ENCODE assay signal across 9 mouse cellular contexts in the genomic region with DNA sequence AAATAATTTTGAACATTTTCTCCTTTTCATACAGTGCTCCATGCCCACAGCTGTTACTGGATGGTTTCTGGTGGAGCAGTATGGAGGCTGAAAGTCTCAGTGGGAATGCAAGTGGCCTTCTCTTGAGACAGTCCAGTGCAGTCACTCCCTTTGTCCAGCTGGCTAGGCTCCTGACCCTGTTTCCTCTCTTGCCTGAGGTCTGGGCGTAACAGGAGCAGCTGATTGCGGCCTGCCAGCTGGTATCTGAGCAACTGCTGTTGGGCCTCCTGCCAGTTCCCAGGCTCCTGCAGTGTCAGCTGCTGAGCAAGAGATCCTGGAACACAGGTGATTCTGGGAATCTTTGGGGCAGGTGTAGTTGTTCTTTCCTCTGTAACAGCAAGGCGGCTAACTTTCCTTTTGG.
A peak's percentile ranks its signal among the peaks of the same experiment; 100 is the strongest.
DNase-seq lines count a peak whose midpoint lies in the region; ATAC-seq and TF ChIP-seq lines count a peak whose summit lies in the region.
"Had no signal": no experiment of that assay in that cellular context is flagged by ENCODE, and none has a peak within 500 bp of the region (broad histone marks: within the 10 kb centered on the region; RNA-seq: fewer than 3 reads in every experiment).

No protein-coding gene starts in this region.

- DNase-seq in lung, postnatal 14 days, result peak; percentile 1
- DNase-seq in lung, postnatal 0 days (ENCODE audit: low spot score), result no peak
- DNase-seq in cerebellum, postnatal 10 days, result peak; percentile 51 to 66
- peak; percentile 67 for DNase-seq in gastrocnemius, postnatal 25 days
- DNase-seq in kidney, postnatal 10 days, result peak; percentile 31
- DNase-seq in B cell, adult 2 months, result no peak
- DNase-seq in urinary bladder, postnatal 25 days (ENCODE audit: low spot score), result no peak
- DNase-seq: lung, embryonic 14.5 days had no signal

- H3K9ac ChIP-seq in lung, postnatal 0 days (replicated peaks; ENCODE audit: low read depth), result no peak overlapping the region
- no peak overlapping the region for H3K9ac ChIP-seq in stomach, embryonic 15.5 days
- H3K9ac ChIP-seq: lung, embryonic 14.5 days had no signal

- no peak overlapping the region for H3K27ac ChIP-seq in lung, postnatal 0 days (ENCODE audit: low read length)
- H3K27ac ChIP-seq in stomach, embryonic 15.5 days, result no peak overlapping the region

- no peak overlapping the region for H3K4me2 ChIP-seq in lung, postnatal 0 days (replicated peaks; ENCODE audit: low read depth, low read length)
- no peak overlapping the region for H3K4me2 ChIP-seq in stomach, embryonic 15.5 days
- H3K4me2 ChIP-seq: lung, embryonic 14.5 days had no signal

- H3K27me3 ChIP-seq in lung, postnatal 0 days (replicated peaks; ENCODE audit: insufficient read depth, low read length), result no peaks in the 10 kb centered on the region
- H3K27me3 ChIP-seq in stomach, embryonic 15.5 days (replicated peaks), result no peaks in the 10 kb centered on the region

- no peak overlapping the region for H3K4me3 ChIP-seq in lung, postnatal 0 days (ENCODE audit: low read depth, low read length)
- H3K4me3 ChIP-seq in stomach, embryonic 15.5 days (replicated peaks), result no peak overlapping the region

- H3K4me1 ChIP-seq in lung, postnatal 0 days (ENCODE audit: insufficient read depth, low read depth, low read length), result no peaks in the 10 kb centered on the region
- H3K4me1 ChIP-seq in stomach, embryonic 15.5 days, result no peaks in the 10 kb centered on the region

- no peak for ATAC-seq in lung, postnatal 0 days
- ATAC-seq in stomach, embryonic 15.5 days (ENCODE audit: insufficient read depth, low FRiP score, low read depth), result peak; percentile 79

- no peaks in the 10 kb centered on the region for H3K9me3 ChIP-seq in lung, postnatal 0 days (ENCODE audit: low read length)
- no peaks in the 10 kb centered on the region for H3K9me3 ChIP-seq in stomach, embryonic 15.5 days

- H3K36me3 ChIP-seq in lung, postnatal 0 days (ENCODE audit: insufficient read depth, low read length), result no peaks in the 10 kb centered on the region
- H3K36me3 ChIP-seq in stomach, embryonic 15.5 days, result no peaks in the 10 kb centered on the region

- no peak for TF ChIP-seq CTCF in lung, postnatal 0 days (IDR thresholded peaks at IDR 0.05)

- TF ChIP-seq EP300 in lung, postnatal 0 days (IDR thresholded peaks at IDR 0.05), result no peak

- WGBS in lung, postnatal 0 days, result 68% methylated on average over 3 of the region's 3 CpGs
- WGBS in stomach, embryonic 15.5 days, result 72% methylated on average over 3 of the region's 3 CpGs

Comparison
In these comparisons a context has a peak if more than half of its experiments do, and no peak if none do; other contexts are left out.
1. DNase-seq: peak in lung, postnatal 14 days (single experiment), cerebellum, postnatal 10 days (2 of 2), gastrocnemius, postnatal 25 days (single experiment) and kidney, postnatal 10 days (single experiment); none in lung, postnatal 0 days (single experiment), B cell, adult 2 months (0 of 2) and urinary bladder, postnatal 25 days (single experiment).